Mouse (Mus musculus) stomach, postnatal 0 days (tissue): ENCODE data around the gene Fer.

ENCODE experiments used
- CTCF ChIP-seq: IDR thresholded peaks from 2 replicates; pipeline ENCODE4 v1.5.1; 2016; ENCODE audit warnings: antibody characterized with exemption, low read depth, mild to moderate bottlenecking, moderate library complexity
- EP300 ChIP-seq: optimal IDR thresholded peaks from 2 replicates; pipeline ENCODE3; 2016; ENCODE audit warnings: antibody characterized with exemption

GRCm38 (mm10) chr17:64172474-64172873, 309.6 kb downstream of the Fer start:
- no peak for TF ChIP-seq CTCF
- TF ChIP-seq EP300: no peak
